Mouse (Mus musculus): ENCODE measurements around the gene Dnaaf5. TPM values are rescaled to one million over a fixed set of nuclear protein-coding genes. Genes with fewer than 3 reads are reported as not detected.

The Dnaaf5 gene
- total RNA-seq, 1 experiment = 22.8 TPM

- H3K36me3 ChIP-seq (ENCODE audit: control insufficient read depth, insufficient read depth, low read length, poor library complexity, severe bottlenecking) = no peaks in the 10 kb centered on the region
- in situ Hi-C loops (cut with MboI; ENCODE audit: low sequenced_read_pairs in 2 of 2, unreplicated experiment in 2 of 2) = no loop called here
- H3K9me3 ChIP-seq (ENCODE audit: control insufficient read depth, insufficient read depth, low read depth, low read length) = no peaks in the 10 kb centered on the region
- H3K27ac ChIP-seq (ENCODE audit: insufficient read depth, low read depth, low read length, poor library complexity, severe bottlenecking) = no peak overlapping the region
- peaks cover 0 to 3% of the 10 kb centered on the region in 2 experiments; a peak in 2 of 4 replicates for H3K4me1 ChIP-seq (ENCODE audit: control insufficient read depth in 2 of 2, insufficient read depth in 2 of 2, low read length in 2 of 2, poor library complexity in 1 of 2)
- DNase-seq (ENCODE audit: low read depth, low spot score) = no peak
- no peak overlapping the region for H3K9ac ChIP-seq (ENCODE audit: insufficient read depth, low read depth, low read length, poor library complexity, severe bottlenecking)
- H3K4me3 ChIP-seq (ENCODE audit: insufficient read depth in 1 of 2, low read depth in 1 of 2, low read length in 2 of 2, poor library complexity in 1 of 2, severe bottlenecking in 1 of 2) = no peak overlapping the region
- TF ChIP-seq ZNF384 (IDR thresholded peaks at IDR 0.05; ENCODE audit: low read depth, low read length) (no peak), CHD2 (IDR thresholded peaks at IDR 0.05; ENCODE audit: low read depth, low read length) (no peak), ZC3H11A (IDR thresholded peaks at IDR 0.05; ENCODE audit: borderline replicate concordance, low read depth, low read length) (no peak), MAFK (IDR thresholded peaks at IDR 0.05; ENCODE audit: insufficient read depth, low read depth, low read length) (no peak)
These were observed 13.7 kb upstream of the Dnaaf5 start for GRCm38 (mm10) chr5:139136341-139136740.

- H3K4me1 ChIP-seq (ENCODE audit: control insufficient read depth in 2 of 2, insufficient read depth in 2 of 2, low read length in 2 of 2, poor library complexity in 1 of 2) = peaks cover 0 to 3% of the 10 kb centered on the region in 2 experiments; a peak in 2 of 4 replicates
- H3K27ac ChIP-seq (ENCODE audit: insufficient read depth, low read depth, low read length, poor library complexity, severe bottlenecking) = no peak overlapping the region
- TF ChIP-seq ZNF384 (IDR thresholded peaks at IDR 0.05; ENCODE audit: low read depth, low read length) = no peak
- no peak overlapping the region for H3K9ac ChIP-seq (ENCODE audit: insufficient read depth, low read depth, low read length, poor library complexity, severe bottlenecking)
- DNase-seq (ENCODE audit: low read depth, low spot score) = no peak
- no peaks in the 10 kb centered on the region for H3K36me3 ChIP-seq (ENCODE audit: control insufficient read depth, insufficient read depth, low read length, poor library complexity, severe bottlenecking)
- H3K4me3 ChIP-seq (ENCODE audit: insufficient read depth in 1 of 2, low read depth in 1 of 2, low read length in 2 of 2, poor library complexity in 1 of 2, severe bottlenecking in 1 of 2) = no peak overlapping the region
- in situ Hi-C loops (cut with MboI; ENCODE audit: low sequenced_read_pairs in 2 of 2, unreplicated experiment in 2 of 2) = no loop called here
- no peaks in the 10 kb centered on the region for H3K9me3 ChIP-seq (ENCODE audit: control insufficient read depth, insufficient read depth, low read depth, low read length)
These were observed 12.8 kb upstream of the Dnaaf5 start for GRCm38 (mm10) chr5:139137176-139137575.

GRCm38 (mm10) chr5:139138261-139138925 is 11.6 kb upstream of the Dnaaf5 start:
- Histone ChIP-seq H3K9me3 (ENCODE audit: control insufficient read depth, insufficient read depth, low read depth, low read length) (no peaks in the 10 kb centered on the region), H3K9ac (ENCODE audit: insufficient read depth, low read depth, low read length, poor library complexity, severe bottlenecking) (no peak overlapping the region), H3K27ac (ENCODE audit: insufficient read depth, low read depth, low read length, poor library complexity, severe bottlenecking) (no peak overlapping the region), H3K36me3 (ENCODE audit: control insufficient read depth, insufficient read depth, low read length, poor library complexity, severe bottlenecking) (no peaks in the 10 kb centered on the region), H3K4me1 (ENCODE audit: control insufficient read depth in 2 of 2, insufficient read depth in 2 of 2, low read length in 2 of 2, poor library complexity in 1 of 2) (no peaks in the 10 kb centered on the region; a peak in 1 of 4 replicates), H3K4me3 (ENCODE audit: insufficient read depth in 1 of 2, low read depth in 1 of 2, low read length in 2 of 2, poor library complexity in 1 of 2, severe bottlenecking in 1 of 2) (no peak overlapping the region)
- TF ChIP-seq ZC3H11A (IDR thresholded peaks at IDR 0.05; ENCODE audit: borderline replicate concordance, low read depth, low read length) (no peak), CHD2 (IDR thresholded peaks at IDR 0.05; ENCODE audit: low read depth, low read length) (no peak), ZNF384 (IDR thresholded peaks at IDR 0.05; ENCODE audit: low read depth, low read length) (no peak), MAFK (IDR thresholded peaks at IDR 0.05; ENCODE audit: insufficient read depth, low read depth, low read length) (no peak), HCFC1 (IDR thresholded peaks at IDR 0.05; ENCODE audit: borderline replicate concordance, insufficient read depth, low read length) (no peak)
- in situ Hi-C loops (cut with MboI; ENCODE audit: low sequenced_read_pairs in 2 of 2, unreplicated experiment in 2 of 2) = no loop called here
- no peak for DNase-seq (ENCODE audit: low read depth, low spot score)

DNA sequence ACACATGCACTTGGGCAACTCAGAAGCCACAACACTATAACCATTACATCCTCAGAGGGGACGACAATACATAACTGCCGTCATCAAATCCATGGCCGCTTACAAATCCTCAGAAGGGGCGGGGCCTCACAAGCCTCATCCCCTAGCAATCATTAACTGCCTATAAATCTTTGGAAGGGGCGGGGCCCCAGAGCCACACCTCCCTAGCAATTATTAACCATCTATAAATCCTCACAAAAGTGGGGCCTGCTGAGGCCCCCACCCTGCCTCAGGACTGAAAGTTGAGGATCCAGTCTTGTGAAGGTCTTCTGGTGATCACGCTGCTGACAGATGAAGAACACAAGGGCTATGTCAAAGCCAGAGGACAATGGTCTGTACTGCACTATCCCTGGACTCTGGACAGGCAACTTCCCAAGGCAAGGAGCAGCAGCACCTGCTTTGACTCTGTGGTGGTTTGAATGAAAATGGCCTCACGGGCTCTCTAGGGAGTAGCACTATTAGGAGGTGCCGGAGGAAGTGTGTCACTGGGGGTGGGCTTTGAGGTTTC is 11.0 kb upstream of the Dnaaf5 start:
- Histone ChIP-seq H3K36me3 (ENCODE audit: control insufficient read depth, insufficient read depth, low read length, poor library complexity, severe bottlenecking) (no peaks in the 10 kb centered on the region), H3K9me3 (ENCODE audit: control insufficient read depth, insufficient read depth, low read depth, low read length) (no peaks in the 10 kb centered on the region), H3K27ac (ENCODE audit: insufficient read depth, low read depth, low read length, poor library complexity, severe bottlenecking) (no peak overlapping the region), H3K4me3 (ENCODE audit: insufficient read depth in 1 of 2, low read depth in 1 of 2, low read length in 2 of 2, poor library complexity in 1 of 2, severe bottlenecking in 1 of 2) (no peak overlapping the region), H3K9ac (ENCODE audit: insufficient read depth, low read depth, low read length, poor library complexity, severe bottlenecking) (no peak overlapping the region), H3K4me1 (ENCODE audit: control insufficient read depth in 2 of 2, insufficient read depth in 2 of 2, low read length in 2 of 2, poor library complexity in 1 of 2) (no peaks in the 10 kb centered on the region; a peak in 1 of 4 replicates)
- in situ Hi-C loops (cut with MboI; ENCODE audit: low sequenced_read_pairs in 2 of 2, unreplicated experiment in 2 of 2) = no loop called here
- TF ChIP-seq CHD2 (IDR thresholded peaks at IDR 0.05; ENCODE audit: low read depth, low read length) (no peak), MAFK (IDR thresholded peaks at IDR 0.05; ENCODE audit: insufficient read depth, low read depth, low read length) (no peak), HCFC1 (IDR thresholded peaks at IDR 0.05; ENCODE audit: borderline replicate concordance, insufficient read depth, low read length) (no peak), ZNF384 (IDR thresholded peaks at IDR 0.05; ENCODE audit: low read depth, low read length) (no peak), ZC3H11A (IDR thresholded peaks at IDR 0.05; ENCODE audit: borderline replicate concordance, low read depth, low read length) (no peak)
- no peak for DNase-seq (ENCODE audit: low read depth, low spot score)

GRCm38 (mm10) chr5:139140589-139140988 is 9.4 kb upstream of the Dnaaf5 start:
- no peak overlapping the region for H3K9ac ChIP-seq (ENCODE audit: insufficient read depth, low read depth, low read length, poor library complexity, severe bottlenecking)
- no peak overlapping the region for H3K27ac ChIP-seq (ENCODE audit: insufficient read depth, low read depth, low read length, poor library complexity, severe bottlenecking)
- H3K9me3 ChIP-seq (ENCODE audit: control insufficient read depth, insufficient read depth, low read depth, low read length) = no peaks in the 10 kb centered on the region
- peaks cover 0 to 2% of the 10 kb centered on the region in 2 experiments; a peak in 1 of 4 replicates for H3K4me1 ChIP-seq (ENCODE audit: control insufficient read depth in 2 of 2, insufficient read depth in 2 of 2, low read length in 2 of 2, poor library complexity in 1 of 2)
- DNase-seq (ENCODE audit: low read depth, low spot score) = no peak
- TF ChIP-seq MAFK (IDR thresholded peaks at IDR 0.05; ENCODE audit: insufficient read depth, low read depth, low read length) = no peak
- TF ChIP-seq ZNF384 (IDR thresholded peaks at IDR 0.05; ENCODE audit: low read depth, low read length) = no peak
- no peak for TF ChIP-seq ZC3H11A (IDR thresholded peaks at IDR 0.05; ENCODE audit: borderline replicate concordance, low read depth, low read length)
- no peak for TF ChIP-seq CHD2 (IDR thresholded peaks at IDR 0.05; ENCODE audit: low read depth, low read length)
- H3K4me3 ChIP-seq (ENCODE audit: insufficient read depth in 1 of 2, low read depth in 1 of 2, low read length in 2 of 2, poor library complexity in 1 of 2, severe bottlenecking in 1 of 2) = no peak overlapping the region
- in situ Hi-C loops (cut with MboI; ENCODE audit: low sequenced_read_pairs in 2 of 2, unreplicated experiment in 2 of 2) = no loop called here
- no peaks in the 10 kb centered on the region for H3K36me3 ChIP-seq (ENCODE audit: control insufficient read depth, insufficient read depth, low read length, poor library complexity, severe bottlenecking)

Data from ES-E14 (cell line).